Mouse (Mus musculus): ENCODE results near the gene Mael. TPM values are rescaled to one million over a fixed set of nuclear protein-coding genes. Genes with fewer than 3 reads are reported as not detected.

The Mael gene
- polyA plus RNA-seq, 1 experiment, result not detected

GRCm38 (mm10) chr1:166278786-166279185, 40.2 kb upstream of the Mael start:
- peaks cover 23% of the 10 kb centered on the region for H3K27me3 ChIP-seq (replicated peaks)
- peaks cover 6% of the 10 kb centered on the region; the same call in 1 of the 2 replicates for H3K9me3 ChIP-seq
- H3K36me3 ChIP-seq (replicated peaks; ENCODE audit: low read length), result no peaks in the 10 kb centered on the region
- H3K4me3 ChIP-seq (replicated peaks), result no peak overlapping the region
- TF ChIP-seq FLI1 (IDR thresholded peaks at IDR 0.05; ENCODE audit: low read length) (no peak), GATA1 (IDR thresholded peaks at IDR 0.05; ENCODE audit: borderline replicate concordance, low read length) (no peak)
- peaks cover 5% of the 10 kb centered on the region; the same call in 1 of the 2 replicates for H3K4me1 ChIP-seq

GRCm38 (mm10) chr1:166268218-166268617, 29.7 kb upstream of the Mael start:
- TF ChIP-seq FLI1 (IDR thresholded peaks at IDR 0.05; ENCODE audit: low read length), result no peak
- TF ChIP-seq GATA1 (IDR thresholded peaks at IDR 0.05; ENCODE audit: borderline replicate concordance, low read length), result no peak
- no peak overlapping the region for H3K4me3 ChIP-seq (replicated peaks)
- peaks cover 6% of the 10 kb centered on the region; the same call in 1 of the 2 replicates for H3K9me3 ChIP-seq
- no peaks in the 10 kb centered on the region for H3K36me3 ChIP-seq (replicated peaks; ENCODE audit: low read length)
- no peaks in the 10 kb centered on the region for H3K4me1 ChIP-seq
- peaks cover 5% of the 10 kb centered on the region for H3K27me3 ChIP-seq (replicated peaks)

- Histone ChIP-seq H3K4me1 (no peaks in the 10 kb centered on the region), H3K36me3 (replicated peaks; ENCODE audit: low read length) (no peaks in the 10 kb centered on the region), H3K27me3 (replicated peaks) (peaks cover 5% of the 10 kb centered on the region), H3K4me3 (replicated peaks) (no peak overlapping the region), H3K9me3 (peaks cover 6% of the 10 kb centered on the region; the same call in 1 of the 2 replicates)
- TF ChIP-seq GATA1 (IDR thresholded peaks at IDR 0.05; ENCODE audit: borderline replicate concordance, low read length) (no peak), FLI1 (IDR thresholded peaks at IDR 0.05; ENCODE audit: low read length) (no peak)
These were observed 28.4 kb upstream of the Mael start for GRCm38 (mm10) chr1:166266918-166267317.

GRCm38 (mm10) chr1:166266001-166266705, 27.6 kb upstream of the Mael start:
- no peak overlapping the region for H3K4me3 ChIP-seq (replicated peaks)

GRCm38 (mm10) chr1:166259526-166259925, 21.0 kb upstream of the Mael start:
- Histone ChIP-seq H3K36me3 (replicated peaks; ENCODE audit: low read length) (no peaks in the 10 kb centered on the region), H3K4me3 (replicated peaks) (no peak overlapping the region), H3K9me3 (no peaks in the 10 kb centered on the region), H3K4me1 (peaks cover under 1% of the 10 kb centered on the region; the same call in 1 of the 2 replicates), H3K27me3 (replicated peaks) (peaks cover 46% of the 10 kb centered on the region)
- TF ChIP-seq FLI1 (IDR thresholded peaks at IDR 0.05; ENCODE audit: low read length) (no peak), GATA1 (IDR thresholded peaks at IDR 0.05; ENCODE audit: borderline replicate concordance, low read length) (no peak)

More at GRCm38 (mm10) chr1:166266001-166266705, 27.6 kb upstream of the Mael start:
- Histone ChIP-seq H3K9me3 (peaks cover 6% of the 10 kb centered on the region; the same call in 1 of the 2 replicates), H3K4me1 (no peaks in the 10 kb centered on the region), H3K36me3 (replicated peaks; ENCODE audit: low read length) (no peaks in the 10 kb centered on the region), H3K27me3 (replicated peaks) (peaks cover 7% of the 10 kb centered on the region)
- TF ChIP-seq GATA1 (IDR thresholded peaks at IDR 0.05; ENCODE audit: borderline replicate concordance, low read length), result no peak
- TF ChIP-seq FLI1 (IDR thresholded peaks at IDR 0.05; ENCODE audit: low read length), result no peak

- Histone ChIP-seq H3K36me3 (replicated peaks; ENCODE audit: low read length) (no peaks in the 10 kb centered on the region), H3K4me1 (peaks cover 10% of the 10 kb centered on the region), H3K9me3 (no peaks in the 10 kb centered on the region), H3K4me3 (replicated peaks) (no peak overlapping the region), H3K27me3 (replicated peaks) (peaks cover 64% of the 10 kb centered on the region)
- TF ChIP-seq GATA1 (IDR thresholded peaks at IDR 0.05; ENCODE audit: borderline replicate concordance, low read length) (no peak), FLI1 (IDR thresholded peaks at IDR 0.05; ENCODE audit: low read length) (no peak)
These were observed 18.4 kb upstream of the Mael start for GRCm38 (mm10) chr1:166256898-166257297.

- H3K27me3 ChIP-seq (replicated peaks), result peaks cover 67% of the 10 kb centered on the region
- no peak overlapping the region for H3K4me3 ChIP-seq (replicated peaks)
- no peaks in the 10 kb centered on the region for H3K36me3 ChIP-seq (replicated peaks; ENCODE audit: low read length)
- H3K4me1 ChIP-seq, result peaks cover 10% of the 10 kb centered on the region
- no peaks in the 10 kb centered on the region for H3K9me3 ChIP-seq
- TF ChIP-seq GATA1 (IDR thresholded peaks at IDR 0.05; ENCODE audit: borderline replicate concordance, low read length), result no peak
- TF ChIP-seq FLI1 (IDR thresholded peaks at IDR 0.05; ENCODE audit: low read length), result no peak
These were observed 17.8 kb upstream of the Mael start for GRCm38 (mm10) chr1:166256302-166256701.

GRCm38 (mm10) chr1:166255651-166256050, 17.1 kb upstream of the Mael start:
- Histone ChIP-seq H3K4me1 (peaks cover 10% of the 10 kb centered on the region), H3K4me3 (replicated peaks) (no peak overlapping the region), H3K27me3 (replicated peaks) (peaks cover 70% of the 10 kb centered on the region), H3K9me3 (no peaks in the 10 kb centered on the region), H3K36me3 (replicated peaks; ENCODE audit: low read length) (no peaks in the 10 kb centered on the region)
- TF ChIP-seq GATA1 (IDR thresholded peaks at IDR 0.05; ENCODE audit: borderline replicate concordance, low read length) (no peak), FLI1 (IDR thresholded peaks at IDR 0.05; ENCODE audit: low read length) (no peak)

GRCm38 (mm10) chr1:166255091-166255490, 16.5 kb upstream of the Mael start:
- no peaks in the 10 kb centered on the region for H3K9me3 ChIP-seq
- H3K27me3 ChIP-seq (replicated peaks), result peaks cover 67% of the 10 kb centered on the region
- H3K4me3 ChIP-seq (replicated peaks), result no peak overlapping the region
- peaks cover 10% of the 10 kb centered on the region for H3K4me1 ChIP-seq
- no peaks in the 10 kb centered on the region for H3K36me3 ChIP-seq (replicated peaks; ENCODE audit: low read length)
- TF ChIP-seq FLI1 (IDR thresholded peaks at IDR 0.05; ENCODE audit: low read length) (no peak), GATA1 (IDR thresholded peaks at IDR 0.05; ENCODE audit: borderline replicate concordance, low read length) (no peak)

Measured in megakaryocyte, embryonic 14.5 days (primary cell).